Mouse (Mus musculus) liver, embryonic 14.5 days (tissue): ENCODE measurements around the gene Fam160b1. TPM values are rescaled to one million over a fixed set of nuclear protein-coding genes. Genes with fewer than 3 reads are reported as not detected.

Experiments used
- ATAC-seq: fragments of 200-750 bp; cut with Nextera tagmentation; 2 replicates; pipeline ENCODE4 v1.8.0; 2017; ENCODE audit warnings: moderate number of reproducible peaks, mild to moderate bottlenecking, moderate library complexity; ENCODE audit not compliant: insufficient read depth
- DNase-seq, 3 experiments: peaks; one replicate each; pipeline ENCODE4 v3.0.0-alpha.2; 2012 to 2013; ENCODE audit warnings: low read depth in 3 of 3, low spot score in 3 of 3
- H3K27ac ChIP-seq: fragments of 300-500 bp; sonication (generic); 2 replicates; pipeline ENCODE4 v1.5.1; 2014; ENCODE audit warnings: moderate library complexity, mild to moderate bottlenecking, control low read depth, inconsistent platforms
- H3K27me3 ChIP-seq: fragments of 300-500 bp; sonication (generic); 2 replicates; pipeline ENCODE4 v1.6.1; 2014; ENCODE audit warnings: mild to moderate bottlenecking, low read length, moderate library complexity; ENCODE audit not compliant: control insufficient read depth, insufficient read depth
- H3K36me3 ChIP-seq: fragments of 300-500 bp; sonication (generic); replicated peaks from 2 replicates; pipeline ENCODE4 v1.6.1; 2014; ENCODE audit warnings: low read depth; ENCODE audit not compliant: control insufficient read depth, insufficient read depth
- H3K4me1 ChIP-seq, 2 experiments: fragments of 200-500 bp in 1 of 2; fragments of 300-500 bp in 1 of 2; sonication (generic) in 1 of 2; replicated peaks; 2 replicates each; pipeline ENCODE4 v1.6.1; 2012 to 2014; ENCODE audit warnings: antibody characterized with exemption in 1 of 2, inconsistent platforms in 1 of 2, low read length in 1 of 2; ENCODE audit not compliant: control insufficient read depth in 2 of 2, insufficient read depth in 2 of 2
- H3K4me2 ChIP-seq: fragments of 300-500 bp; sonication (generic); 2 replicates; pipeline ENCODE4 v1.6.1; 2014; ENCODE audit warnings: low read depth, mild to moderate bottlenecking, control low read depth, moderate library complexity
- H3K4me3 ChIP-seq, 2 experiments: fragments of 200-500 bp in 1 of 2; fragments of 300-500 bp in 1 of 2; sonication (generic) in 1 of 2; 2 replicates each; pipeline ENCODE4 v1.5.1; 2012 to 2014; ENCODE audit warnings: low read depth in 2 of 2, low read length in 2 of 2, mild to moderate bottlenecking in 2 of 2, control low read depth in 1 of 2, inconsistent platforms in 1 of 2, moderate library complexity in 1 of 2; ENCODE audit not compliant: insufficient read depth in 1 of 2
- H3K9ac ChIP-seq: fragments of 300-500 bp; sonication (generic); replicated peaks from 2 replicates; pipeline ENCODE4 v1.6.1; 2014; ENCODE audit warnings: mild to moderate bottlenecking, control low read depth, moderate library complexity
- H3K9me3 ChIP-seq: fragments of 300-500 bp; sonication (generic); 2 replicates; pipeline ENCODE4 v1.6.1; 2016; ENCODE audit warnings: low read length, mixed read lengths; ENCODE audit not compliant: control insufficient read depth
- CTCF ChIP-seq: IDR thresholded peaks from 2 replicates; pipeline ENCODE4 v1.5.1; 2016; ENCODE audit warnings: antibody characterized with exemption, low read depth, control low read depth
- EP300 ChIP-seq: IDR thresholded peaks from 2 replicates; pipeline ENCODE4 v1.6.1; 2016; ENCODE audit warnings: antibody characterized with exemption, low read depth
- WGBS: fragments of 180-500 bp; shearing (Covaris S2); extraction: QIAGEN DNeasy Blood & Tissue Kit; methylation state at CpG from one replicate; pipeline ENCODE4 v1.1.7; 2014; ENCODE audit not compliant: insufficient replicate concordance; 5-methylcytosine and 5-hydroxymethylcytosine counted together
- polyA plus RNA-seq, 2 experiments: library from polyadenylated mRNA; depleted of rRNA in 1 of 2; stranded (reverse) in 1 of 2; unstranded in 1 of 2; fragments of >200 nt; fragmentation: Nextera tagmentation in 1 of 2; extraction: Ambion mirVana in 1 of 2; gene quantifications; 2 replicates each; pipeline versions ENCODE4 v1.2.1 to v1.2.3; 2012 to 2014

Fam160b1 gene
- polyA plus RNA-seq, 2 experiments: 5.1 to 5.4 TPM

DNA sequence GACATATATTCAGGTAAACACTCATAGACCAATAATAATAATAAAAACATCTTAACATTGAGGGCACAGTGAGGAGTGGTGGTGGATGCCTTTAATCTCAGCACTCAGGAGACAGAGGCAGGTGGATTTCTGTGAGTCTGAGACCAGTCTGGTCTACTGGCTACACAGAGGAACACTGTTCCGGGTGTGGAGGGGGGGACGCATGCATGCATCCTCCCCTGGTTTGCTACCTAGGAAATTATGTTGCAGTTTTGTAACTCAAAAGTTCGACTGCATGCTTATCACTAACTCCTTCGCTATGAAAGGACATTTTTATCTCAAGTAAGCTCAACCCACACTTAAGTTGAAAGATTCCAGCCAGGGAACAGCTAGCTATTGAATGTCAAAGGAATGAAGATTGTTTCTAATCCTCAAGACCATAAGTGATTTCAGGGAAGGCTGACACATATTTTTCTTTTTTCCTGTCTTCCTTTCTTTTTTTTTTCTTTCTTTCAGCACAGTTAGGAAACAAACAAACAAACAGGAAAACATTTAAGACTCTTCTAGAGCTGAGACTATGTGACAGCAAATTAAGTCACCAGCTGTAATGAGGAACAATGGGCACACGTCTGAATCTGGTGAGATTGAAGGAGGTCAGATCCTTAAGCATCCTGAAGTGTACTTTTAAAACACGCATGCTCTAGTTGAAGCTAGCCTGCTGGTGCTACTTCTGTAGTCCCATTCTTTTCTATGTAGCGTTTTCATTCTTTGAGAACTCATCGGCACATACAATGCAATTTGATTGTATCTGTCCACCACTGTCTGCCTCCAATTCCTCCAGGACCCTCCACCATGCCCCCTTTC is 19.4 kb upstream of the Fam160b1 start:
- Histone ChIP-seq H3K27me3 (no peaks in the 10 kb centered on the region), H3K9ac (no peak overlapping the region), H3K4me2 (no peak overlapping the region), H3K36me3 (no peaks in the 10 kb centered on the region), H3K4me1 (peaks cover 0 to 2% of the 10 kb centered on the region in 2 experiments; a peak in 1 of 4 replicates), H3K27ac (no peak overlapping the region), H3K9me3 (no peaks in the 10 kb centered on the region), H3K4me3 (no peak overlapping the region)
- no peak for DNase-seq
- ATAC-seq: no peak
- 54% methylated on average over 8 of the region's 8 CpGs for WGBS
- TF ChIP-seq EP300: no peak
- TF ChIP-seq CTCF: no peak

DNA sequence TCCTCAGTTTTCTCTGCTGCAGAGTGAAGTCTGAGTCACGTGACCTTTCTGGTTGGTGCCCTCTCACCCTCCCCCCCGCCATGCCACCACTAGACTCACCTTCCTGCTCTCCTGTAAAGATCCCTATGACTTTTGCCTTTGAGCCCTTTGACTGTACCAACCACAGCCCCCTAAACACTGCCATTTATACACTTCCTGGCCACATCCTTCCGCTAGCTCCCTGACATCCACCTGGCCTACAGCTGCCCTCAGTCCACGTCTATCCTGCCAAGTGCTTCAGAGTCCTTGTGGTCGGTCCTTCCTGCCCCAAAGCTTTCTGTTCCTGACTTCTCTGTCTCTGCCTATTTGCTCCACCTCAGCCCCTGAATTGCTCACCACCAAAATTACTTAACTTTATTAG is 16.6 kb upstream of the Fam160b1 start:
- no peak for ATAC-seq
- Histone ChIP-seq H3K27ac (no peak overlapping the region), H3K4me1 (peaks cover 0 to 2% of the 10 kb centered on the region in 2 experiments; a peak in 1 of 4 replicates), H3K4me2 (no peak overlapping the region), H3K9ac (no peak overlapping the region), H3K9me3 (no peaks in the 10 kb centered on the region; the same call in 1 of the 2 replicates), H3K36me3 (no peaks in the 10 kb centered on the region), H3K4me3 (no peak overlapping the region), H3K27me3 (no peaks in the 10 kb centered on the region)
- TF ChIP-seq CTCF (no peak), EP300 (no peak)
- no peak for DNase-seq
- 26% methylated on average over 5 of the region's 5 CpGs for WGBS

DNA sequence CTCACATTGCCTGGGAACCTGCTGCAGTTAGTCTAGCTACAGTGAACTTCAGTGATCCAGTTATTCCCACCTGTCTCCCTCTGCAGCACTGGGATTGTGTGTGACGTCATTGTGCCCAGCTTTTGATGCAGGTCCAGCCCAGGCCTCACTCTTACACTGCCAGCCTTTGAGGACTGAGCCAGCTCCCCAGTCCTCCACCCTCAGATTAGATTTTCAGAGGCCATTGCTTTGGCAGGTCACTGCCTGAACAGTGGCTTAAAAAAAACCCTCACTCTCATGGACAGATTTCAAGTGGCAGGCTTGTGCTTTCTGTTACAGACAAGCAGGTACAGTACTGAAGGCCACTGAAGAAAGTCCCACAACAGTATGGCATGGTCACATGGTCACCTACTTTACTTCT is 15.8 kb upstream of the Fam160b1 start:
- Histone ChIP-seq H3K4me1 (peaks cover 0 to 2% of the 10 kb centered on the region in 2 experiments; a peak in 1 of 4 replicates), H3K4me2 (no peak overlapping the region), H3K4me3 (no peak overlapping the region), H3K36me3 (no peaks in the 10 kb centered on the region), H3K9ac (no peak overlapping the region), H3K27ac (no peak overlapping the region), H3K27me3 (no peaks in the 10 kb centered on the region), H3K9me3 (no peaks in the 10 kb centered on the region; the same call in 1 of the 2 replicates)
- DNase-seq (no peak), ATAC-seq (no peak)
- TF ChIP-seq CTCF: no peak
- TF ChIP-seq EP300: no peak
- 67% methylated on average over 1 of the region's 1 CpGs for WGBS

DNA sequence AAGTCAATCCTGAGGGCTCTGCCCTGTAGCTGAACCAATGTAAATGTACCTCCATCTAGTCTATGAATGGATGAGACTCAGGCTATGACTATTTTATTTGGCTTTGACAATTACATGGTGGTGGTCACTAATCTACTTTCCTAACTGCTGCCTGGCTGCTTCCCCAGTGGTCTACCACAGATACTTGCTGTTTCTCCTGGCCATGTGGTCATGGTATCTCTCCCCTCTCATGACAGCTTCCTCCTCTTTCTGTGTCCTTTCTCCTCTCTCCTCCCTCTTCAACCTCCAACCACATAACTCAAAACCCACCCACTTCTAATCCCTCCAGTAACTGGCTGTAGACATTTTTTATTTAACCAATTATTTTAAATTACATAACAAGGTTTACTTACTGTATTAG is 11.4 kb upstream of the Fam160b1 start:
- H3K27ac ChIP-seq: no peak overlapping the region
- H3K4me2 ChIP-seq: no peak overlapping the region
- no peaks in the 10 kb centered on the region for H3K36me3 ChIP-seq
- DNase-seq: no peak
- TF ChIP-seq EP300 (no peak), CTCF (no peak)
- ATAC-seq: no peak
- H3K4me1 ChIP-seq: no peaks in the 10 kb centered on the region
- no peak overlapping the region for H3K9ac ChIP-seq
- H3K9me3 ChIP-seq: no peaks in the 10 kb centered on the region; the same call in 1 of the 2 replicates
- H3K4me3 ChIP-seq: no peak overlapping the region
- no peaks in the 10 kb centered on the region for H3K27me3 ChIP-seq

DNA sequence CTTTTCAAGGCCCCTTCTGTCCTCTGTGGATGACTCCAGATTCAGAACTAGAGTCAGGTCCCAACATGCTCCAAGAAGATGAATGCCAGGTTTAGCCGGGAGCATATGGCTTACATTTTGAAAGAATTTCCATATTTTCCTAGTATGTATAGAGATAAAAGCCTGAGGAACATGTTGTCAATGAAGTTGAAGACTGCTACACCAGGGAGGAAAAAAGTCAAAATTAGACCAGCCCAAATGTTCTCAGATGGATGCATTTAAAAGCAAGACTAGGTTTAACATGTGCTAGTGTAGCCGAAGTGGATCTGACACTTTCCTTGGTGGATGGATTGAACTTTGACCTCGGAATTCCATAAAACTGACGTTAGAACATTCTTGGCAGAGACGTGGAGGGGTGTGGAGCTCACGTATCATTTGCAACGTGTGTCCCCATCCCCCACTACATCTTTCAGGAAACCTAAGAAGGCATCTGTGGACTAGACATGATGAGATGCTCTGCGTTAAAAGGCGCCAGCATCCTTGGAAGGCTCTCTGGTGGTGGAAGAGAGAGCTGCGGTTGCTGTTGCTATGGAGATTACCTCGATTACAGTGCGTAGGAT is 8.0 kb upstream of the Fam160b1 start:
- DNase-seq: no peak
- no peak overlapping the region for H3K4me3 ChIP-seq
- TF ChIP-seq EP300 (no peak), CTCF (no peak)
- no peaks in the 10 kb centered on the region for H3K9me3 ChIP-seq
- H3K9ac ChIP-seq: no peak overlapping the region
- peaks cover 0 to 18% of the 10 kb centered on the region in 2 experiments; a peak in 2 of 4 replicates for H3K4me1 ChIP-seq
- no peak for ATAC-seq
- no peaks in the 10 kb centered on the region for H3K36me3 ChIP-seq
- 79% methylated on average over 12 of the region's 12 CpGs for WGBS
- H3K27me3 ChIP-seq: no peaks in the 10 kb centered on the region
- H3K4me2 ChIP-seq: no peak overlapping the region
- no peak overlapping the region for H3K27ac ChIP-seq
